Mouse (Mus musculus) lung, embryonic 16.5 days (tissue): ENCODE data around the gene Pbx1. TPM values are rescaled to one million over a fixed set of nuclear protein-coding genes. Genes with fewer than 3 reads are reported as not detected.
"Not testable (repeated sequence)": the region's sequence is repeated elsewhere in the genome, so short reads cannot be mapped to it uniquely, and the experiment has no call there.

Experiments used
- ATAC-seq: fragments of 200-750 bp; cut with Nextera tagmentation; 2 replicates; pipeline ENCODE4 v1.8.0; 2017; ENCODE audit warnings: low read depth, mild to moderate bottlenecking, moderate library complexity
- H3K27ac ChIP-seq: fragments of 300-500 bp; sonication (generic); 2 replicates; pipeline ENCODE4 v1.5.1; 2014; ENCODE audit warnings: mild to moderate bottlenecking, control low read depth, low read length
- H3K27me3 ChIP-seq: fragments of 300-500 bp; sonication (generic); 2 replicates; pipeline ENCODE4 v1.6.1; 2014; ENCODE audit warnings: low read depth, low read length, mixed read lengths; ENCODE audit not compliant: control insufficient read depth, insufficient read depth
- H3K36me3 ChIP-seq: fragments of 300-500 bp; sonication (generic); 2 replicates; pipeline ENCODE4 v1.6.1; 2014; ENCODE audit warnings: low read length; ENCODE audit not compliant: control insufficient read depth, insufficient read depth
- H3K4me1 ChIP-seq: fragments of 300-500 bp; sonication (generic); replicated peaks from 2 replicates; pipeline ENCODE4 v1.6.1; 2014; ENCODE audit warnings: low read length, mixed read lengths; ENCODE audit not compliant: control insufficient read depth, insufficient read depth
- H3K4me2 ChIP-seq: fragments of 300-500 bp; sonication (generic); 2 replicates; pipeline ENCODE4 v1.6.1; 2014; ENCODE audit warnings: low read depth, low read length, control low read depth
- H3K4me3 ChIP-seq: fragments of 300-500 bp; sonication (generic); 2 replicates; pipeline ENCODE4 v1.5.1; 2014; ENCODE audit warnings: mild to moderate bottlenecking, low read length, control low read depth
- H3K9ac ChIP-seq: fragments of 300-500 bp; sonication (generic); 2 replicates; pipeline ENCODE4 v1.6.1; 2014; ENCODE audit warnings: low read length, control low read depth
- H3K9me3 ChIP-seq: fragments of 300-500 bp; sonication (generic); 2 replicates; pipeline ENCODE4 v1.6.1; 2016; ENCODE audit warnings: low read length; ENCODE audit not compliant: control insufficient read depth
- WGBS: fragments of 180-500 bp; shearing (Covaris S2); extraction: QIAGEN DNeasy Blood & Tissue Kit; methylation state at CpG from one replicate; pipeline ENCODE4 v1.1.7; 2014; 5-methylcytosine and 5-hydroxymethylcytosine counted together
- polyA plus RNA-seq: library from polyadenylated mRNA; unstranded; fragments of >200 nt; fragmentation: Nextera tagmentation; extraction: Ambion mirVana; gene quantifications from 2 replicates; pipeline ENCODE4 v1.2.1, GENCODE M21; 2015

Gene Pbx1
- polyA plus RNA-seq, result 34.0 and 34.3 TPM in 2 replicates

DNA sequence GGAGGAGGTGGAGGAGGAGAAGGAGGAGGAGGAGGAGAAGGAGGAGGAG is at the start of gene Pbx1:
Pbx1 (minus strand) TSS at position 39 of the 49 bp plus-strand sequence.
- H3K27ac ChIP-seq, result peak within 1 kb of the TSS; percentile 99
- not testable (repeated sequence) for H3K27me3 ChIP-seq, H3K4me1 ChIP-seq, ATAC-seq, H3K9me3 ChIP-seq, H3K36me3 ChIP-seq
- peak within 1 kb of the TSS; percentile 61 for H3K4me2 ChIP-seq
- H3K4me3 ChIP-seq, result peak within 1 kb of the TSS; percentile 94
- peak within 1 kb of the TSS; percentile 94 for H3K9ac ChIP-seq

DNA sequence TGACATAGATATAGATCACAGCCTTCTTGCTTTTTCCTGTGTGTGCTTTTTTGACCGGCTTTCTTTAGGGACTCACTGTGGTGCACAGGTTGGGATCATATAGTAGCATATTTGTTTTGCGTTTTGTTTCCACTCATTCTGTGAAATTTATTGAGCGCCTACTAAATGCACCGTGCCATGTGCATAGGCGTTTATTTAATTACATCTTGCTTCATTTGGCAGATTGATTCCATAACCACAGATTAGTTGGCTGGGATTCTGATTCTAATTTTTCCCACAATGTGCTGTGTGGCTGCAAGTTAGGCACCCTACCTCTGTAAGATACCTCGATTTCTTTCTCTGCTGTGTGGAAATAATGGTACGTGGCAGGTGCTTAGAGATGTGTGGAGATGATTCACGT is 47.6 kb upstream of the Pbx1 start:
- 83% methylated on average over 8 of the region's 8 CpGs for WGBS
- H3K9me3 ChIP-seq, result no peaks in the 10 kb centered on the region
- no peak for ATAC-seq
- H3K27ac ChIP-seq, result no peak overlapping the region
- no peak overlapping the region for H3K9ac ChIP-seq
- H3K36me3 ChIP-seq, result no peaks in the 10 kb centered on the region
- no peak overlapping the region for H3K4me3 ChIP-seq
- no peaks in the 10 kb centered on the region for H3K27me3 ChIP-seq
- no peak overlapping the region for H3K4me2 ChIP-seq
- peaks cover 10% of the 10 kb centered on the region; the same call in 1 of the 2 replicates for H3K4me1 ChIP-seq

DNA sequence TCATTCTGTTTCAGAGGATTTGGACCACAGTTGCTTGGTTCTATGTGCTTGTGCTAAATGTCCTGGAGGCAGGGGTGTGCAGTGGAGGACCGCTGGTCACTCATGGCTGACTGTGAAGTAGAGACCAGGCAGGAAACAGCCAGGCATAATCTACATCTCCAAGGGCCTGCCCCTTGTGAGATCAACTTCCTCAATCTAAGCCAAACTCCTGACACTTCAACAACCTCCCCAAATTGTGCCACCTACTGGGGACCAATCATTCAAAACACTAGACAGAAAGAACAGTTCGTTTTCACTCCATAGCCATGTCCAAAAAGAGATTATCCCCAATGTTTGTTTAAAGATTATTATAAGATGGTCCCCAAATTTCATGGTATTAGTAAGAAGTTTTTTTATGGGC is 46.8 kb upstream of the Pbx1 start:
- no peak overlapping the region for H3K27ac ChIP-seq
- no peaks in the 10 kb centered on the region for H3K27me3 ChIP-seq
- ATAC-seq, result no peak
- H3K4me3 ChIP-seq, result no peak overlapping the region
- H3K9me3 ChIP-seq, result no peaks in the 10 kb centered on the region
- peaks cover 10% of the 10 kb centered on the region; the same call in 1 of the 2 replicates for H3K4me1 ChIP-seq
- no peak overlapping the region for H3K9ac ChIP-seq
- 67% methylated on average over 2 of the region's 2 CpGs for WGBS
- H3K4me2 ChIP-seq, result no peak overlapping the region
- no peaks in the 10 kb centered on the region for H3K36me3 ChIP-seq

DNA sequence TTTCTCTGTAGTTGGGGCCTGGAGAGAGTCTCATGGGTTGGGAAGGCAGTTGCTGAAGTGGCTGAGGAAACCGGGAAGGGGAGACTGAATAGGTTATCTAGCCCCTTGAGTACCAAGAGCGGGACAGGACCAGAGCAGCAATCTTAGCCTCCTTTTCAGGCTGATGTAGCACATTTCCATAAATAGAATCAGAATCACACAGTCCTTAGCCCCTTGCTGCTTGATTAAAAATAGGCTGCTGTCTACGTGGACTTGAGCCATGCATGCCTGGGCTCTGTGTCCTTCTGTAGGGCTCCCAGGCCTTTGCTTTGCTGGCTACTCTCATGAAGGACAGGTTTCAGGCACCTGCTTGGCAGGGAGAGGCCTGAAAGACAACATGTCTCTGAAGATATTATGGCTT is 44.8 kb upstream of the Pbx1 start:
- Histone ChIP-seq H3K9ac (no peak overlapping the region), H3K27me3 (no peaks in the 10 kb centered on the region), H3K4me2 (no peak overlapping the region), H3K27ac (no peak overlapping the region), H3K9me3 (no peaks in the 10 kb centered on the region), H3K4me1 (peaks cover 15% of the 10 kb centered on the region), H3K4me3 (no peak overlapping the region), H3K36me3 (no peaks in the 10 kb centered on the region)
- WGBS, result 56% methylated on average over 3 of the region's 3 CpGs
- no peak for ATAC-seq

DNA sequence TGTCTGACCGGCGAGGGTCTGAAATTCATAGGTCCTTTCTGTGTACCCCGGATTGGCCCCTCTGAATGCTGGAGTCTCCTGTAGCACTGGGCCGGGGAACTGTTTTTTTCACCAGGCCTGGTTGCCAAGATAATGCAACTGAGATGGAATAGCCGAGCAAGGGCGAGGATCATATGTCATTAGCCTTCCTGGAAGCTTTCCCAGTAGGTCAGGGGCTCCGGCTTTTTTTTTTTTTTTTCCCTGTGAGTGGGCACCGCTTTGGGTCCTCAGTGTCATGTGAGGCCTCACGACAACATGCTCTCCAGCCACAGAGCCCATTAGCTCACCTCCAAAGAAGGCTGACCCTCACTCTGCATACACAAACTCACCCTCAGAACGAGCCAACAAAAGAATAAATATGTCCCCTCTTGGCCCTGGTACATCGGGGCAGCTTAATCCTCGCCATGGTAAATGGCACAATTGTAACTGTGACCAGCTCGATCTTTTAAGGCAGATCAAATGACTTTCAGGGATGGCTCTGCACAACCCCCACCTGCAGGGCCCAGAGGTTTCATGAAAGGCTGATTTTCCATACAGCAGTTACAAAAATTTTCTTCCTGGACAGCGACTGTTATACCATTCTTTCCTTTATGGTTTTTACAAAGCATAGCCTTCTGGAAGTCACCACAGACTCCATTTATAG is 44.3 kb upstream of the Pbx1 start:
- no peak overlapping the region for H3K27ac ChIP-seq
- ATAC-seq, result 0 out of 2 replicates have a peak, but pooled peaks have one; percentile 28
- 42% methylated on average over 14 of the region's 14 CpGs for WGBS

DNA sequence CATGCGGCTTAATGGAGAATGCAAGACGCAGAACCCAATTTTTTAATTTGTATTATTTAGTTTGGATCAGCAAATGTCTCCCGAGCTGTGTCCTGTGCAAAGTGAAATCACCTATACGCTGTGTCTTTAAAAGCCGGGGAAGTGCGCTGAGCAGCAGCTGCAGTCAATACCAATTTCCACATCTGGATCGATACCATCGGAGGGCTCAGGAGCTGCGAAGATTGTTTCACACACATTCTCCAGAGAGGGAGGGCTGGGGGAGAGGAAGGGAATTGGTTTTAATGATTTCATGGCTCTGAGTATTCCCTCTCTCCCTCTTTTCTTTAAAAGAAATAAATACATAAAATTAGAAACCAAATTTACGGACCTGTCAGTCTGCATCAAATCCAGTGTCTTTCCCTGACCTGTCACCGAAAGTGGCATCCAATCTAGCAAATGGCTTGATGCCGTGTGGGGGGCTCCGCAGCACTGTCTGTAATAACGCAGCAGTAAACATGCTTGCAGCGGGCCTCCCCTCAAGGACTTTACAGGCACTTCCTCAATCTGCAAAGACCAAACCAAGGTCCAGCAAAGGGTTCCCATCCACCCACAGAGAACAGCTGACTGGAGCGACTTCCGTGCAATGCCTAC is 43.6 kb upstream of the Pbx1 start:
- H3K4me1 ChIP-seq, result peaks cover 15% of the 10 kb centered on the region
- H3K9me3 ChIP-seq, result no peaks in the 10 kb centered on the region
- H3K9ac ChIP-seq, result no peak overlapping the region
- ATAC-seq, result no peak
- no peaks in the 10 kb centered on the region for H3K27me3 ChIP-seq
- 81% methylated on average over 17 of the region's 17 CpGs for WGBS
- H3K4me2 ChIP-seq, result no peak overlapping the region
- no peak overlapping the region for H3K4me3 ChIP-seq
- H3K27ac ChIP-seq, result no peak overlapping the region
- H3K36me3 ChIP-seq, result no peaks in the 10 kb centered on the region

More for the DNA sequence above, 44.3 kb upstream of the Pbx1 start:
- Histone ChIP-seq H3K36me3 (no peaks in the 10 kb centered on the region), H3K9me3 (no peaks in the 10 kb centered on the region), H3K4me3 (no peak overlapping the region), H3K27me3 (no peaks in the 10 kb centered on the region), H3K4me2 (no peak overlapping the region), H3K4me1 (peaks cover 15% of the 10 kb centered on the region), H3K9ac (no peak overlapping the region)

DNA sequence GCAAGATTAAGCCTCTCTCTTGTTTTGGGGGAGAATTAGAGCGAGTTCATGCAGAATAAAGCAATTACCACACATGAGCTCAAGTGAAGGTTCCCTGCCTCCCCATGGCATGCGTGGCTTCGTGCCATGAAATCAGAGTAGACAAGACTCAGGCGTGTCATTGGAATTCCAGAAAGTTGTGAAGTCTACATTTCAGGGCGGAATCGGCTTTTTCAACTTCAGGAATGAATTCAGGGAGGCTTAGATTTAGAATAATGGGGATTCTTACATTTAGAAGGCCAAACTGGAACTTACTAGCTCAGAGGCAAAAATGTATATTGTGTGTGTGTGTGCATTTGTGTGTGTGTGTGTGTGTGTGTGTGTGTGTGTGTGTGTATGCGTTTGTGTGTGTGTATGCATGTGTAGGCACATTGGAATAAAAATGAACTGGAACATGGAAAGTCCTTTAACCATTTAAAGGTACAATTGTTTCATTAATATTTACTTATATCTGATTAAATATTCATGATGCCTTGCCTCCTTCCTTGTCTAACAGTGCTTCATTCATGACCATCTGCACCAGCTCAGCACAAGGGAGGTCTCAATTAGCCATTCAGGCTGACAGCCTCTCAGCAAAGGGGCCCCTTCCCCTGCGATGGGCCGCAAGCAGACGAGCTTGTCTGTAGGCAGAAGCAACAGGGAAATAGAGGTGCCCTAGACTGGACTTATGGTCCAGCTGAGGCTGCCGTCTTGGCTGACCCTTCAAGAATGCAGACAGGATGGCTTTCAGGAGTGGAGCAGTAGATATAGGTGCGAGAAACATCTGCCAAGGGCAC is 41.4 kb upstream of the Pbx1 start:
- ATAC-seq, result no peak
- WGBS, result 43% methylated on average over 12 of the region's 12 CpGs
- Histone ChIP-seq H3K9ac (no peak overlapping the region), H3K4me1 (peaks cover 15% of the 10 kb centered on the region), H3K4me3 (no peak overlapping the region), H3K36me3 (no peaks in the 10 kb centered on the region), H3K4me2 (no peak overlapping the region), H3K27ac (no peak overlapping the region), H3K27me3 (no peaks in the 10 kb centered on the region), H3K9me3 (no peaks in the 10 kb centered on the region)

DNA sequence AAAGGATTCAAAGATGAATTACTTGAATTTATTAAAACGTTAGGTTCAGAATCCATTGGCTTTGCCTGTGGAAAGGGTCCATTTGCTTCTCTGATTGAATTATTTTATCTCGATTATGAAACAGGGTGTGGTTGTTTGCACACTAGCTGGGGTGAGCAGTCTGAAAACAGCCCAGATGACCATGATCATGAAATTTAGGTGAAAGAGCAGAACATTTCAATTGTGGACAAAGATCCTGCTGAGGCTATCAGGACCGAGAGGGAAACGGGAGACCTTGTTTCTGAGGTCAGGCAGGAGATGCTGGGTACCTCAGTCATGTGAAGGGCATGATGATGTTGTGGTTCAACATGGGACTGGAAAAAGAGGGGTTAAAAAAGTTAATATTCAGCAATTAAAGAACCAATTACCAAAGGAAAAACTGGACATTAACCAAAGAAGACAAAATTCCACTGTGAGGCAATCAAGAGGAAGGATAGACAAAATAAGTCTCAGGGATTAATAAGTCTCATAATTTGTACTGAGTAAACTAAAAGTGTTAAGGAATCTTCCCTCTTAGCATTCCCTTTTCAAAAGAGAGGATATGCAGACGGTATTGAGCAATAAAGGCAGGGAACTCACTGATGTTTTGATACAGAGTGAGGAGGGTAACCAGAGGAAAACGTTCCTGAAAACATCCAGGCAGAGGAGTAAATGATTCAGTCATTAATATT is 40.6 kb upstream of the Pbx1 start:
- WGBS, result 56% methylated on average over 6 of the region's 6 CpGs
- Histone ChIP-seq H3K9ac (no peak overlapping the region), H3K27me3 (no peaks in the 10 kb centered on the region), H3K4me2 (no peak overlapping the region), H3K36me3 (no peaks in the 10 kb centered on the region), H3K4me1 (peaks cover 15% of the 10 kb centered on the region), H3K27ac (no peak overlapping the region), H3K4me3 (no peak overlapping the region), H3K9me3 (no peaks in the 10 kb centered on the region)
- ATAC-seq, result no peak

DNA sequence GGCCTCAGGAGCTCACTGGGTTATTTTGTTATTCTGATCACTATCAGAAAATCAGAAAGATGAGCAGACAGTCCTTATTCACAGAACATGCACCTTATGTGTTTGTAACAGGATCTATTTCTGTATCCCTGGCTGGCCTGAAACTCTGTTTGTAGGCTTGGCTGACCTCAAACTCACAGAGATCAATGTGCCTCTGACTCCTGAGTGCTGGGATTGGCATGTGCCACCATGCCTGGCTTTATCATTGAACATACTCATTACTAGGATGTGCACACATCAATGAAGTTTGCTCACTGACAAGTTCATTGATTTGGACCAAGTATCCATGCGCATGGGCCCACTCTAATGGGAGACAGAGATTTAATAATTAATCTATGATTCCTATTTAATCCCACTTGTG is 27.4 kb upstream of the Pbx1 start:
- no peak overlapping the region for H3K4me2 ChIP-seq
- H3K9me3 ChIP-seq, result no peaks in the 10 kb centered on the region
- 98% methylated on average over 1 of the region's 1 CpGs for WGBS
- no peak for ATAC-seq
- H3K27ac ChIP-seq, result no peak overlapping the region
- no peaks in the 10 kb centered on the region for H3K36me3 ChIP-seq
- no peaks in the 10 kb centered on the region for H3K27me3 ChIP-seq
- no peak overlapping the region for H3K4me3 ChIP-seq
- no peak overlapping the region for H3K9ac ChIP-seq
- no peaks in the 10 kb centered on the region for H3K4me1 ChIP-seq
